Mouse (Mus musculus) liver, postnatal 0 days (tissue): ENCODE data around the gene Rnf121.

Experiments used
- CTCF ChIP-seq: sonication (generic); IDR thresholded peaks from 2 replicates; pipeline ENCODE4 v1.5.1; 2016; ENCODE audit warnings: antibody characterized with exemption, low read depth
- EP300 ChIP-seq: IDR thresholded peaks from 2 replicates; pipeline ENCODE4 v1.6.1; 2016; ENCODE audit warnings: antibody characterized with exemption, low read depth, mild to moderate bottlenecking

GRCm38 (mm10) chr7:102023821-102024220 is 41.4 kb downstream of the Rnf121 start:
- TF ChIP-seq CTCF (no peak), EP300 (no peak)
